Mouse (Mus musculus) adrenal gland, adult 8-10 months (tissue): ENCODE results near the gene Acoxl. TPM values are rescaled to one million over a fixed set of nuclear protein-coding genes. Genes with fewer than 3 reads are reported as not detected.

Experiments
- microRNA-seq, 2 experiments: library from miRNA; unstranded; fragments of <30 nt; microRNA quantifications; one replicate each; pipeline ENCODE4 v1.2.0; 2022
- total RNA-seq, 4 experiments: library from RNA; stranded (reverse); gene quantifications; 2 replicates each; pipeline ENCODE4 v1.2.4; 2022

Gene Acoxl
- total RNA-seq, 4 experiments from 2014 or later, result 0.38 to 1.9 (median 0.97) TPM

Small RNA genes lying within 50 kb of the gene (microRNA-seq; reads per million reads assigned to microRNA genes)
- 0 reads per million in 2 experiments for gene Gm22411

Other genes starting within 250 kb of the Acoxl start
- 10 to 100 TPM in 2 of 4 experiments, 1 to 10 TPM in 2; 6.6 to 12.0 (median 9.1) TPM for gene Mal, start 182.2 kb upstream of the Acoxl start, total RNA-seq
- under 1 TPM; 0.66 to 0.90 (median 0.89) TPM for gene Mall, start 108.9 kb upstream of the Acoxl start, total RNA-seq
- 10 to 100 TPM; 16.8 to 35.0 (median 24.4) TPM for gene Nphp1, start 50.0 kb upstream of the Acoxl start, total RNA-seq
- gene Mtln, start 46.4 kb upstream of the Acoxl start, total RNA-seq, result 100 to 1,000 TPM in 1 of 4 experiments, 10 to 100 TPM in 3; 59.5 to 127 (median 77.8) TPM
- 1 to 10 TPM in 2 of 4 experiments, under 1 TPM in 2; 0.52 to 1.1 (median 0.89) TPM for gene Bub1, start 7.0 kb upstream of the Acoxl start, total RNA-seq